Mouse (Mus musculus) granulocyte monocyte progenitor cell, adult 5-6 weeks (primary cell): ENCODE measurements around the gene Hira. TPM values are rescaled to one million over a fixed set of nuclear protein-coding genes. Genes with fewer than 3 reads are reported as not detected.
"Not testable (repeated sequence)": the region's sequence is repeated elsewhere in the genome, so short reads cannot be mapped to it uniquely, and the experiment has no call there.

ENCODE experiments used
- ATAC-seq: replicated peaks from 2 replicates; pipeline ENCODE4 v1.8.0; 2016; ENCODE audit warnings: mild to moderate bottlenecking, moderate TSS enrichment, inconsistent platforms; ENCODE audit not compliant: poor library complexity, severe bottlenecking
- total RNA-seq, 2 experiments: library from RNA; stranded (forward) in 1 of 2; stranded (reverse) in 1 of 2; fragments of 200-712, 200-1000 nt in 1 of 2; fragments of >200 nt in 1 of 2; fragmentation: Nextera tagmentation in 1 of 2; gene quantifications; 2 replicates each; pipeline ENCODE4 v1.2.3; 2014 to 2017

Hira gene
- total RNA-seq, 2 experiments from 2014 or later = 57.3 to 64.1 TPM

DNA sequence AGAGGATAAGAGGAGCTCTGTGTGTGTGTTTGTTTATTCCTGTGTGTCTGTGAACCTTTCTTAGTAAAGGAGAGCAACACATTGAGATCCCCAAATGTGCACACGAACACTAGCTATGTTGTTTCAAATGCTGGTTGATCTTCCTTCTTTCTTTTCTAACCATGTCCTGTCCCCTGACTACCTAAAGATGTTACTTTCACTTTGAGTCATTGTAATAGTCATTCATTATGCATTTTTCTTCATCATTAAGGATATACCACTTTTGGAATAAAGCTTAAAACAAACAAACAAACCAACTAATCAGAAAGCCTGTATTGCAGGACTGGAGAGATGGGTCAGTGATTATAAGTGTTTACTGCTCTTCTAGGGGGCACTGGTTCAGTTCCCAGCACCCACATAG, 28.8 kb downstream of the Hira start:
- ATAC-seq = no peak

DNA sequence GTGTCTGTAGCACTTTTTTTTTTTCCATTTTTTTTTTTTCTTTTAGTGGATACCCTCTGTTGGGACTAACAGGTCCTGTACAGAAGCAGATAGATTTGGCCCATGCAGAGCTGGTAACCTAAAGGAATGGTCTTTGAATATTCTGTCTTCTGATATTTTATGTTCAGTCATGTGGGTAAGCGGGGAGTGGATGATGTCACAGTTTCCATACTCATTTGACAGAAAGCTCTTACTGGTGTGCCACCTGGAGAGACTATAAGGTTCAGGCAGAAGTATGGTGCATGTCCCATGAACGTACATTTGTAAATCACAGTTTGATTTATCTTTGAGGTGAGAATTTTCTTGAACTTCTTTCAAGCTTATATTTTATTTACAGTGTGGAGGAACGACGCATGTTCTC, 39.2 kb downstream of the Hira start:
- no peak for ATAC-seq

DNA sequence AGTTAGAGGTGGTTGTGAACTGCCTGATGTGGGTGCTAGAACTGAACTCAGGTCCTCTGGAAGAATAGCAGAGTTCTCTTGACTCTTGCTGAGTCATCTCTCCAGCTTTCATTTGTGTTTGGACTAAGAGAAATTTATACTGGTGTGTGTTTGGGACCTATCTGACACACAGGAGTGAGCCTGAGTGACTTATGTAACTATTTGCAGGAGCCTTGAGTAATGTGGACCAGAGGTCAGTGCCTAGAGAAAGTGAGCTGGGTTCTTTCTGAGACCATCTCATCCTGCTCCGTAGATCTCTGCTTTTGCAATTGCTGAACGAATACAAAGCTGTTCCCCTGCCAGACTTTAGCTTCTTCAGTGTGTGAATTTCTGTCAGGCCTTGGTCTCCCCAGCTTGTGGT, 44.9 kb downstream of the Hira start:
- ATAC-seq = no peak

DNA sequence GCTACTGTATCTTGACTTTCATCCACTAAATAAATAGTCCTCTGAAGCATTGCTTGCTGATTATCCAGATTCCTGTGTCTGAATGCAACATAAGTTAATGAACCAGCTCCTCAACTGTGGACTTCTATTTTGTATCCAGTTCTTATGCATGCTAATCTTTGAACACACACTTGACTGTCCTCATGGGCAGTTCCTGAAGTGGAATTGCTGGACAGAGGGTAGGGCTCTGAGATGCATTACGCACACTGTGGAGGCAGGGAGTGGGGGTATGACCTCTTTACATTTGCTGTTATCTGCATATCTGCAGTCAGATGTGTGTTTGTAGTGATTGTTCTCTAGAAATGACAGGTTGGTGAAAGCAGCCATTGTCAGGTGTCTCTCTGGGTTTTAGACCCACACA, 51.1 kb downstream of the Hira start:
- no peak for ATAC-seq

DNA sequence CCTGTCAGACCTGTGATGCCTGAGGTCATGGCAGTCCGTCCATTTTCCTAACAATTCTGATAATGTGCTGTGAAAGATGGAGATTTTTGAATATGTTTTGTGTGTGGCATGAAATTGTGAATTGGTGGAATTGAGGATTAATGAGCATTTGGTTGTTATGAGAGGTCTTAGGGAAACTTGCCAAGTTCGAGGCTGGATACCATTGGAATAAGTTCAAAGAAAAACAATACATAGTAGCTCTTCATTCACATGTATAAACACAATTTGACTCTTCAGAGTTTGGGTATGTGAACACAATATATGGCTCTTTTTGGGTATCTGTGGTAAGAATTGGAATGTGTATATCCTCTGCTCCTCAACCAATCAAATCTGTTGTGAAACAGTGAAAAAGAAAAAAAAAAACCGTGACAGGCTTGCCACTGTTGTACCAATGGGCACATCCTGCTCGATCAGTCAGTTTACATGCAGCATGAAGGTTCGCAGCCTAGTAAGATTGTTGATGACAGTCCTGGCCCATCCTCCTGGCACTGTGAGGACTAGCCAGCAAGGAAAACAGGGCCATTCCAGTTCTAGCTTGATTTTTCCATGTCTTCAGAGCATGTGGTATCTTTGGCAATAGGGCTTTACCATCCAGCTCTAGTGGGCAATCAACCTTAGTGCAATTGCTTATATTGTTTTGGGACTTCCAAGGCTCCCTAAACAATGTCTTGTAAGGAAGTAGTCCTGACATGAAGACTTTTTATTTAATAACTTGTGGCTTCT, 61.7 kb downstream of the Hira start:
- no peak for ATAC-seq

DNA sequence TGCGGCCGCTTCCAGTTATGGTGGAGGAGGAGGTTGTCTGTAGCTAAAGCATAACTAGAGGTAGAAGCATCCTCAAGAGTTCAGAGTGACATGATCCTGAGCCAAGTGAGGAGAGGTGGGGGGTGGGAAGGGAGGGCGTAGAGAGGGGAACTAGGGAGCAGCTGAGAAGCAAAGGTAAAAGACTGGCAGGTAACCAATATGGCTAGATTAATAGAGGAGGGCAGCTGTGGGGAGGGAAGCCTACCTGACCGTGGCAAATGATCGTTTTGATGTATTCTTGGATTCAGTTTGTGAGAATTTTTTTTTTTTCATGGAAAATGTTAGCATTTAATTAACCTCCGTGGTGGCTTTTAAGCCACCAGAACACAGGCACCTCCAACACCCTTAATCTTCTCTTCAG, 67.1 kb downstream of the Hira start:
- no peak for ATAC-seq

DNA sequence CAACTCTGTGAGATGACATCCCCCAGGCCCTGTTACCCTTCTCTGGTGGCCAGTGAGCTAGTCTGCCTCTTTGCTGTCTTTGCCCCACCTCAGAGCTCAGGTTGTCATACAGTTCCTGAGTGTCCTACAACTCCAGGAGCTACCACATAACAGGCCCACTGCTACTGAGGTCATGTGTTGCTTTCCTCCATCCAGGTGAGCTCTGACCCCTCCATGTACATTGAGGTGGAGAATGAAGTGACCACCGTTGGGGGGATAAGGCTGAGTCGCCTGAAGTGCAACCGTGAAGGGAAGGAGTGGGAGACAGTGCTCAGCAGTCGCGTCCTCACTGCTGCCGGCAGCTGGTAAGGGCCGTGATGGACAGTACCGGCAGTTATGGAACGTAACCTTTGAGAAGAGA, 72.1 kb downstream of the Hira start:
- ATAC-seq = no peak

DNA sequence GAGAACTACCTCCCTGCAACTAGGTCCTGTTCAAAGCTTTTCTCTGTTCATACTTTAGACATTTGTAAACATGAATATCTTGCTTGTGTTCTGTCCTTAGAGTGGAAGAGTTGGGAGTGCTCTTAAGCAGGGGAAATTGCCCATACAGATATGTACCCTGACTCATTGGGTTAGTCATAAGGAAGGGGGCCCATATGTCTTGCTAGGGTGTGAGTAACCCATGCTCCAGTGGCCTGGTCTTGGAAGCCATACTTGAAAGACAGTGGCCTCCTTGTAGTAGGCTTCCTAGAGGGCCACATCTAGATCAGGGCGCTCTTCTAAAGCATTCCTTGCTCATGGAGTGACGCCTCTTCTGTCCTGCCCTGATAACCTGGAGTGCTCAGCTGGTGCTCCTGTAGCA, 73.5 kb downstream of the Hira start:
- no peak for ATAC-seq

DNA sequence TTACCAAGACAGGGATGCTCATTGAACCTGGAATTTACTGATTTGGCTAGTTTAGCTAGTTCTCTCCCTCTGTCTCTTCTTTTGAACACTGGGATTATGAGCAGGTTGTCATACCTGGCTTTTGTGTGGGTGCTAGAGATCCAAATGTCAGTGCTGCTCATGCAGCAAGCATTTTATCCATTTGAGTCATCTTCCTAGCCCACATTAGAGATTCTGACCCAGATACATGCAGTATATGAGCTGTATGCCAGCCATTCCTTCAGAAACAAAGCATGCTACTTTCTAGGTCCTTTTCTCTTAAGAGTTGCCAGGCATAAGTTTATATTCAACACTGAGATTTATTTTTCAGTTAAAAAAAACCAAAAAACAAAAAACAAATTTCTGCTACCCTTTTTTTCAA, 76.0 kb downstream of the Hira start:
- ATAC-seq = no peak

DNA sequence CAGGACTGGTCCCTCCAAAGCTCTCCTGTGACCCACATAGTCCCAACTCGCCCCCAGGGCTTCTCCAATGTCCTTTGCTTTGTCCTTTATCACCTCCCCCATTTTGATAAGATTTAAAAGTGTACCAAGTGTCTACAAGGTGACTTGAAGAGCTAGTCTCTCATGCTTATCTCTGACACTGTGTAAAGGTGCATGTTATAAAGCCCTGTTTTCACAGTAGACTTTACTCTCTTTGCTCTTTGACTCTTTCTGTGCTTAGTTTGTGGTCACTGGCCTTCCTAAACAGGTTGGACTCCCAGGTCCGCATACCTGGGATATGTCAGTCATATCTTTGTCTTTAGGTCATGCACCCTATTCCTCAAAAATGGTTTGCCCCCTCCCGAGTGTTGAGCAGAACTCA, 78.2 kb downstream of the Hira start:
- ATAC-seq = no peak

DNA sequence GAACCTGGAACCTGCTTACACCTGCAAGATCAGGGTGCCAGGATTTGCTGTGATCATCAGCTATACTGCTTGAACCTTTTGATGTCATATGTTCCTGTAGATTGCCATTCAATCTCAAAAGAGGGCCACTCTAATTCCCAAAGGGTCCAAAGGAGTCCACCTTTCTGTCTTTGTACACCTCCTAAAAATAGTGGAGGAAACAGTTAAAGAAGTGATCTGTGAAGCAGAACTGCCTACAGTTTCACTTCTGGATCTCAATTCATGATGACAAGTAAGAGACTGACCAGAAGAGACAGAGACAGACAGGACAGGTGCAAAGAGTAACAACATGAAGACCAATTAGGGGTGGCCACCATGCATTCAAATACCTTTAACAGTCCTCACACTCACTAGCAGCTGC, 86.6 kb downstream of the Hira start:
- ATAC-seq = no peak

DNA sequence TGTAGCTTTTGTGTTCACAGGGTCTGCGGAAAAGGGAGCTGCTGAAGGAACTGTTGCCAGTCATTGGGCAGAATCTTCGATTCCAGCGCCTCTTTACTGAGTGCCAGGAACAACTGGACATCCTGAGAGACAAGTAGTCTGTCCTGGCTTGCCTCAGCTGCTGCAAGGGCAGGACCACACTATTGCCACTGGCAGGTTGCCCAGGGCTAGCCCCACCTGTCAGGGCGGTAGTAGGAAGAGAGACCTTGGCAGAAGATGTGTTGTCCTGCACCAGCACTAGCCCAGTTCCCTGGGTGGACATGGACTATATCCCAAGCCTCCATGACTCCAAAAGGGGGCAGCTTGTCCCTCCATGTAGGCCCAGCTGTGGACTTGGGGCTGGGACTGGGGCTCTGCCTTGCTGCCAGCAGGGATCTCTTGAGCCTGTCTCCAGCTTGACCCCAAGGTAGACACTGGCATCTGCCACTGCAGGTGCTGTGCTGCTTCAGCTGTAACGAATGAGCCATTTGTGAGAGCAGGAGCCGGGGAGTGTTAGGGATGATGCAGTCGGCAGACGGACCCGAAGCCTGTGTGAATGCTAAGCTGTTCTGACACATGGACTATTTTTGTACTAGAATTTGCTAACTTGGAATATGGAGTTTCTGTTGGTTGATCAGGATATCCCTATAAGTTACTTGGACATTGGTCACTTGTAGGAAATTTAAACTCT, 92.7 kb downstream of the Hira start:
- ATAC-seq = no peak

DNA sequence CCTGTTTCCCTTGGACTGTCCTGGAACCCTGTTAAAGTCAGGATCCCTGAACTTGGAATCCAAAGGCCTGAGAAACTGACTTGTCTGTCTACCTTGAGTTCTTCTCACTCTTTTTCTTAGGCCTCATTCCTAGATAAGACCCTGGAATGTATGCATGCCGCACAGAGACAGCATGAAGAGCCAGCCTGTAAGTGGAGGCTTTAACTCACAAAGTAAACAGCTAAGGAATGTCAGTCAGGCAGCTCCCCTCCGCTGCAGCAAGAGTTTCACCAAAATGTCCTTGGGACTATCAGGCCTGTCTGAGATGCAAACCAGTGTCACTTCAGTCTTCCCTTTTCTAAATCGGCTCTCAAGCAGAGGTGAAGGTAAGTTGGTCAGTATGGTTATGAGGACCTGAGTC, 94.0 kb downstream of the Hira start:
- no peak for ATAC-seq

DNA sequence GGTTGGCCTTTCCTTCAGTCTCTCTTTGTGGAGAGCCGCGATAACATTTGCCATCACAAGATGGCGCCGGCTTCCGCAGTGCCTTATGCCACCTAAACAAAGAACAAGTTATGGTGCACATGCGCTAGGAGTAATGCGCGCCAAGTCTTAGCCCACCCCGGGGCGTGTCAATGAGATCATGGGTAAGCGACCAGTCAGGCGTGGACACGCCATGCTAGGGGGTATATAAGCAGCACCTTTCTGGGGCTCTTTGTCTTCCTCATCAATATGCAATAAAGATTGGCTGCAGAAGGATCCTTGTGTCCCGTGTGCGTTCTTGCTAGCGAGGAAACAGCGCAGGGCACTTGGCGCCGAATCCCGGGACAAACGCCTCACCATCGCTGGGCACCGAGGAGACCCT, 98.8 kb downstream of the Hira start:
- ATAC-seq = not testable (repeated sequence)

DNA sequence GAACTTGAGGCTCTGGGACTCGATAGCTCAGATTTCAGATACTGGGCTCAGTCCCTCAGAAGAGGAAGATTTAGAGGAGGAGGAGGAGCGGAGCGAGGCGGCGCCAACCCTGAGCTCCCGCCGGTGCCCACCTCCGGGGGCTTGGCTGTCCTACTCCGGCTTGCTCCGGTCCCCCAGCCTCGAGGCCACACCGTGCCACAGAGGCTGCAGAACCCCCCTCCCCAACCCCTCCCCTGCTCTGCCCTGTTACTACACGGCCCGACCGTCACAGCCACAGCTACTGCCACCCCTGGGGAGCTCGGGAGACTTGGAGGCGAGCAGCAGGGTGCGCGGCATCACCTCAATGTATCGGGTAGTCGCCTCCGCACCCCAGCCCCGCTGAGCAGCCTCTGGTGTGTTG, 99.5 kb downstream of the Hira start:
- ATAC-seq = no peak

DNA sequence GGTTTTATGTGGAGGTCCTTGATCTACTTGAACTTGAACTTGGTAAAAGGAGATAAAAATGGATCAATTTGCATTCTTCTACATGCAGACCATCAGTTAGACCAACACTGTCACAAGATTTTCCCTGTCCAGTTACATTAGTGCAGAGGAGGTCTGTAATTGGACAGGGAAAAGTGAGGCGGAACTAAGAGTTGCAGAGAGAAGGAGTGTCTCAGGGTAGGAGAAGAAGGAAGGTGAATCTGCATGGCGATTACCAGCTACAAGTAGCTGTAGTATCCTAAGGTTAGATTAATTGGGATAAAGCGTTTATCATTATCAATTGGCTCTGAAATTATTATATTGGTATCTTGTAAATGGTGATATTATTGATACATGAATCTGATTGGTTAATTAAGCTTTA, 109.5 kb downstream of the Hira start:
- ATAC-seq = no peak

DNA sequence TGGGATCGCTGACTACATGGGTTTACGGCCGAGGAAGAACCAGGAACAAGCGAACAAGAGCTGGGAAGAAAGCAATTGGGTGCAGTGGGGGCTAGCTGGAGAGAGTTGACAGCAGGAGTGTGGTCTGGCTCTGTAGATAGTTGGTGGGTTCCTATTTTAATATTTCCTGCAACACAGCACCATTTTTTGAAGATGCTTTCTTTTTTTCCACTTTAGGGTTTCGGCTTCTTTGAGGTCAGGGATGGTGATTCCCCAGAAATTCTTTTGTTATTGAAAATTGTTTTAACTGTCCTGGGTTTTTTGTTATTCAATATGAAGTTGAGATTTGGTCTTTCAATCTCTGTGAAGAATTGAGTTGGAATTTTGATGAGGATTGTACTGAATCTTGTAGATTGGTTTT, 110.0 kb downstream of the Hira start:
- no peak for ATAC-seq

DNA sequence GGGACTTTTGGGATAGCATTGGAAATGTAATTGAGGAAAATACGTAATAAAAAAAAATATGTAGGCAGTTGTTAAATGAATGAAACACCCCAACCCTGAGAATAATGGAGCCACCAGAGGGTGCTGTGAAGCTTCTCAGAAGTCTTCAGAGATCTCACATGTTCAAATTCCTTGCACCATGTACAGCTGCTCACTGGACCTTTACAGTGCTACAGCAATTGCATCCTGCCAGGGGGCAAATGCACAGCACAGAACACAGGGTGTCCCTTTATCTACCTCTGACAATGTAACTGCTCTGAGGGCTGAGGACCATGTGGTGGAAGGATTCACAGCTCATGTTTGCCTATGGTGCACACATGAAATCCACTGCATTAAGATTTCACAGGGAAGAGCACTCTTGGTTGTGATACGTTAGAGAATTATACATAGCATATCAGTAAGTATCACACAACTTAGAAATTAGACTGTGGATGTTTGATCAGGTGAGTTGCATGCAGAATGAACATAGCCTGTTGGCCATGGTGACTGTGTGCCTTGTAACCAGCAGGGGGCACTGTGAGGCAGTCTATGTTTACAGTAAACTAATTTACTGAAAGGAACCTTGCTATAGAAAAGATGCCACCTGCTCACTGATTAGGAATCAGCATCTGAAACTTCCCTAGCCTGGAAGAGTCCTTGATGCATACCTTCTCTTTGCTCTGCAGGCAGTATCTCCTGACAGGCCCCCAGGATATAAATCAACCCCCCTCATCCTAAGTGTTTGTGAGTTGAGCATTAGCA, 126.0 kb downstream of the Hira start:
- ATAC-seq = peak; percentile 58; the same call in 1 of the 2 replicates

DNA sequence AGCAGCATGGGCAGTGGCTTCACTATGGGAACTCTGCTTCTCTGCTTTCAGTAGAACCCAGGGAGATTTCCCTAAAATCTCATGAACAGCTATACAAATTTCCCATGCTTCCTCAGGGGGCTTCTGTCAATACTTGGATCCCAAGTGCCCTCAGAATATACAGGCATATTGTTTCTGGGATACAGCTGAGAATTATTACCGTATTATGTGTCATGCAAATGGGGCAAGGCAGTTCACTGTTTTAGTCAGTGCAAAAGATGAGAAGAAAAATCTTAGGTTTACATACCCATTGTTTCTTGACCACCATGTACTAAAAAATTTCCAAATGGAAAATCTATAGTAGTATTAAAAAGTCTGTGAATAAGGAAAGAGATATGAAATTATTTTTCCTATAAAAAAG, 126.9 kb downstream of the Hira start:
- ATAC-seq = no peak

DNA sequence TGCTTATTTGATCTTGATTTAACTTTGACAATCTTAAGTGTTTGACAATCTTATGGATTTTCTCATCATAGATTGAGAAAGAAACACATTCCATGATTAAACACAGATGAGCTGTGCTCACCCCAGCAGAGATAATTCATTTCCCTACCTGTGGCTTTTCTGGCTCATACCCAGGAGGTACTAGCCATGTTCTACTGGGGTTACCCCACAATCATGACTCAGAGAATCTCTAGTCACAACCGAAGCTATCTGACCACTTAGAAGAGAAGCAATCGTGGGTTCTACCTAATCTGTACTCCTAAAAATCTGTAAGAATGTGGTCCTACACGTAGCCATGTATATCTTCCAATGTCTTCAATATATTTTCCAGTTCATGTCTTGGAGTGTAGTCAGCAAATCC, 128.5 kb downstream of the Hira start:
- ATAC-seq = no peak

DNA sequence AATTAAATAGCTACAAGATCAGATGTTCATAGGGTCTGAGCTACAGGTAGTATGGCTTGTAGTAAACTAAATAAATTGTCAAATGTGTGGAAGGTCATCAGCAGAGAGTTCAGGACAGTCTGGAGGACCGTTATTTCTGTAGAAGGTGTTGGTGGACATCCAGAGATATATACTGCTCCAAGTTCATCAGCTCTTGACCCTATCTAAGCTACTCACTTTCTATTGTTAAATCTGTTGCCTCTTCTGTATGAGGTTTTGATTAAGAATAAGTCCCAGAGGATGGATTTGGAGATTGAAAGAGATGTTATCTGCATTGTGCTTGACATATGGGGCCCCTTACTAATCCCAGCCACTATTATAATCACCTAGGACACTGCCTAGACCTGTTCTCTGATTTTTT, 129.9 kb downstream of the Hira start:
- no peak for ATAC-seq
